Mouse (Mus musculus) forelimb bud, embryonic 11.5 days (tissue): ENCODE data around the gene Tbcd.

Source experiments
- DNase-seq: peaks from one replicate; pipeline ENCODE4 v3.0.0-alpha.2; 2012; ENCODE audit warnings: low read depth, low spot score

Tbcd gene

GRCm38 (mm10) chr11:121564265-121564664 is 112.5 kb downstream of the Tbcd start:
- no peak for DNase-seq

- no peak for DNase-seq
Measured at GRCm38 (mm10) chr11:121581856-121582255, 130.1 kb downstream of the Tbcd start.

DNA sequence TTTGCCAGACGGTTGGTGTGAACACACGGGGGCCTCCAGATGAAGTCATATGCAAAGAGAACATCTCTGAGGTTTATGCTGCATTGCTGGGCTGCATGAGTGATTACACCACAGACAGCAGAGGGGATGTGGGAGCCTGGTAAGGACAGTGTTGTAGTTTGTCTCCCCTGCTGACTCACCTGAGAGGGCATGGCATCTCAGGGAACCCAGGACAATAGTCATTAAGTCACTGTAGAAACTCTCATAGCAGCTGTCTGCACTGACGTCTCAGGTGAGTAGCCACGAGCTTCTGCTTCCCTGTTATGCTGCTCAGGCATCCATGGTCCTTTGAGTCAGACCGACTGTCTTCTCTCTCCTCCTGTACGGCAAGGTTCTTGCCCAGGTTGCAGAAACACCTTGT is 145.5 kb downstream of the Tbcd start:
- DNase-seq = no peak

- peak; percentile 17 for DNase-seq
Measured at GRCm38 (mm10) chr11:121601422-121601821, 149.7 kb downstream of the Tbcd start.

GRCm38 (mm10) chr11:121605604-121606003 is 153.9 kb downstream of the Tbcd start:
- no peak for DNase-seq

GRCm38 (mm10) chr11:121610976-121611375 is 159.2 kb downstream of the Tbcd start:
- DNase-seq = no peak

- DNase-seq = no peak
Measured at GRCm38 (mm10) chr11:121615961-121616485, 164.3 kb downstream of the Tbcd start.

- no peak for DNase-seq
Measured at GRCm38 (mm10) chr11:121616501-121616900, 164.8 kb downstream of the Tbcd start.

DNA sequence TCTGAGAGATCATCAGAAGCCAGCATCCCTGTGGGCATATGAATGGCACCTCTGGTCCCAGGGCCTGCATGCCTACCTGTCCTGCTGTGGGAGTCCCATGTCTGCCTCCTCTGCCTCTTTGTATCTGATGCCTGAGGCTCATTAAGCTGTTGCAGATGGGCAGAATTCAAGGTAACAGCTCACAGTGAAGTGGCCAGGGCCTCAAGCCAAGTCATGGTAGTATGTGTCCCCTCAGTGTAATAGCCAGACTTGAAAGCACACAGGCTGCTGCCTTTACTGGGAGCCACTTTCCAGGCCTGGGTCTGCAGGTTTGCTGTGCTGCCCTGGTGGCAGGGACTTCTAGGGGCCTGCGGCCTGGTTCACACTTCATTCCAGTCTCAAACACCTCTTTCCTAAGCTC is 165.6 kb downstream of the Tbcd start:
- no peak for DNase-seq

DNA sequence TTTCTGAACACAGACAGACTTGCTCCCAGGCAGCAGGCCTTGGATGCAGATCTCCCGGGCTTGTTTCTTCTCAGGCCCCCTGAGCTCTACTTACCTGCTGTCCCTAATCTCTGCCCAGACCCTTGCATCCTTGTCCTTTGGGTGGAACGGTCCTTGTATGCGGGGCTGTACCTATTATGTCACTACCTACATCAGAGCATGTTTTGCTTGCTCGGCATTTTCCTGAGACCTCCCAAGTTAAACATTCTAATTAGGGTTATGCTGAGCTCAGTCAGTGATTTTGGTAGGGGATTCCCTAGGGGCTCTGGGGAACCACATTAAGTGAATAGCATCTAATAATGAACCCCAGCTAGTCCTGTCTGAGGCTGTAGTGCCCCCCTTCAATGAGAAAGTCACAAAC is 173.3 kb downstream of the Tbcd start:
- DNase-seq = no peak

- no peak for DNase-seq
Measured at GRCm38 (mm10) chr11:121627521-121627920, 175.8 kb downstream of the Tbcd start.

GRCm38 (mm10) chr11:121629529-121629928 is 177.8 kb downstream of the Tbcd start:
- no peak for DNase-seq

GRCm38 (mm10) chr11:121630406-121630805 is 178.7 kb downstream of the Tbcd start:
- peak; percentile 3 for DNase-seq

DNA sequence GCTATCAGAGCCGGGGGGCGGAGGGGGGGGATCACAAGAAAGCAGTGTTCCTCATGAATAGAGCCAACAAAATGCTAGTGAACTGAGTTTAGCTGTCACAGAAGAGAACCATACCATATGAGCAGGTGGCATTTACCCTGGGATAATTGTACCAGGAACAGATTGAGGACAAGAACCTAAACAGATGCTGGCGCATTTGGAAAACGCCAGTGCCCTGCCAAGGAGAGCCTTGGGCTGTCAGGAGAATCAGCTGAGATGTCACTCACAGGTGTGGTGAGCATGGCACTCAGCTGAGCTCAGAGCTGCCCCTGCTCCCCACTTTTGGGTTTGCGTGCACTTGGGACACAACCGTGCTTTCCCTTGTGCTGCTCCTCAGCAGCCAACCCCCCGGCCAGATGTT is 179.7 kb downstream of the Tbcd start:
- no peak for DNase-seq

DNA sequence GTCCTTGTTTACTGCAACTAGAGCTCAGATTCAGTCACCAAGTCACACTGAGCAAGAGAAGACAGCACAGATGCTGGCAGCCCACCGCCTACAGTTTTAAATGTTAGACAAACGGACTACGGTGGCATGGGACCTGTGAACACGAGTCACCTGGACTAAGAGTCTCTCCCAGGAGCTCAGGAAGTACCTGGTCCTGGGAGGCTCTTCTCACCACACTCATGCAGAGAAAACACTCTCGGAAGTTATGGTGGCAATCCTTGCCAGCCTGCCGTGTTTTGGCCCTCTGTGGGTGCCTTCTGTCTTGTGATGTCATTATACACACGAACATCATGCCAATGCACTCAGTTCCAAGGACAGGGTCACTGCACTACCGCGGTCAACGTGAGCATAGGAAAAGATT is 184.9 kb downstream of the Tbcd start:
- no peak for DNase-seq

- DNase-seq = no peak
Measured at GRCm38 (mm10) chr11:121641501-121642145, 189.9 kb downstream of the Tbcd start.

DNA sequence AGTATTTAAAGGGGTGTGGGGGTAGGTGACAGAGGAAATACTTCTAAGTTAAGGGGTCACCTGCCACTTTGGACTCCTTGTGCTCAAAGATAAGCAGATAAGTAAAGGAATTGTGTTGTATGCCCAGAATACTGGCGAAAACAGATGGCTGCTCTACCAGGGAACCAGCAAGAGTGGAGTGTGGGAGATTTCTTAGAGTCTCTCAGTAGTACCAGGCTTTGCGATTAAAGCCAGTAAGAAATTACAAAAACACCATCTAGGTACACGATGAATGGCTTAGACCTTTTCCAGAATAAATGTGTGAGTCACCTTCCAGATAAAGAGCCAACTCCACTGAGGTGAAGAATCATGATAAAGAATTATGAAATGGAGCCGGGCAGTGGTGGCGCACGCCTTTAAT is 193.6 kb downstream of the Tbcd start:
- no peak for DNase-seq

DNA sequence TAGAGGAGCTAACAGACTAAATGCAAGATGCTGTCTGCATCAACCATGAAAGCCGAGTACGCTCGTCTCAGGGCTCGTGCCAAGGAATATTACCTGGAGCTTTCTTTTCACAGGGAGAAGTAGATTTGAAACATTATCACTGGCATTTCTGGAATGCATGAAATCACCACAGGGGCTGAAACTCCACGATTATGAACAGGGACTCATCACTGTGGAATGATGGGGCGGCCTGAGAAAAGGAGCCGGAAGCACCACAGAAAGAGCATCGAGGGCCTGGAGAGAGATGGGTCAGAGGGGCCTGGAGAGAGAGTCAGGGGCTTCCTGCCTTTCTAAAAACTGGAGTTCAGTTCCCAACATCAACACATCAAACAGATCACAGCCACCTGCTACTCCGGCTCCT is 195.6 kb downstream of the Tbcd start:
- DNase-seq = no peak

DNA sequence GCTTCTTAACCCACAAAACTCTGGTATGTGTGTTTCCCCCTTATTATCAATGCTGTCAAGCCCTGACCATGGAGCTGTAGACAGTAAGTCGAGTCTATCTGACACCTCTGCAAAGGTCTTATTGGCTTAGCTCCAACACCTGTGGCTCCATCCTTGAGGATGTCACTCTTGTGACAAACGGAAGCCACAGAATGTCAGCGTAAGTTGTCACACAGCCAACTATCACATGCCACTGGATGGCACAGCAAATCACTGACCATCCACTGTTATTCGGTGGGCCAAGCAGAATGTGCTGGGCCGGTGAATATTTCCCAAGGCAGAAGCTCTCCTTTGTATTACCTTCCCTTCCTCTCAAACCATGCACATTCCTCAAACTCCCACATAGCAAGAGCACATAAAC is 196.4 kb downstream of the Tbcd start:
- no peak for DNase-seq

GRCm38 (mm10) chr11:121649900-121650299 is 198.2 kb downstream of the Tbcd start:
- DNase-seq = no peak

DNA sequence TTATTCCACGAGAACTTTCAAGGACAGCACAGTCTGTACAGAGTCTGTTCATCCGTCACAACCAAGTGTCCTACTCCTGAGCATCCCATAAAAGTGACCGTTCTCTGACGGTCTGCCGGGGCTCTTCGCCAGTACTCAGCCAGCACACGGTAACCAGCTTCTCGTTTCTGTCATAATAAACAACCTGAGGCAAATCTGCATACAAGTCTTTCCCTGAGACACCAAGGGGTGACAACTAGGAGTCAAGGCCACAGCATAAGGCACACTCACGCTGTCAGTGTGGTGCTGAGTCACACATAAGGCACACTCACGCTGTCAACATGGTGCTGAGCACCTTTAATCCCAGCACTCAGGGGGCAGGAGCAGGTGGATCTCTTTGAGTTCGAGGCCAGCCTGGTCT is 198.9 kb downstream of the Tbcd start:
- DNase-seq = no peak

DNA sequence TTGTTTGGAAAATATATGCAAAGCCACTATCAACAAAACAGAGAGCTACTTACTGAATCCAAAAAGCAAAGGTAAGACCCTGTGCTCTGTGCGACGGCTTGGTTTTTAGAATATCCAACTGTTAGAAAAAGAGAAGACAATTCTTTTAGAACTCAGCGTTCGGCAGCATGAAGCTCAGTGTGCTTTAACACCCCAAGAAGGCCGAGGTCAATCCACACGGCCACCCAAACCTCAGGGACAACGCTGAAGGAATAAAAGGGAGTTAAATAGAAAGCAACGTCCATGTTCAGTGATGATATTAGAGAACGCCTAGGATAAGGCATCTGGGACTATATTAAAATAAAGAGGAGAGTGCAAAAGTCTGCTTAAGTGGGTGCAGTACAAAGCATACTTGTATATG is 199.8 kb downstream of the Tbcd start:
- DNase-seq = no peak

- DNase-seq = no peak
Measured at GRCm38 (mm10) chr11:121651983-121652382, 200.2 kb downstream of the Tbcd start.
